Mouse (Mus musculus) heart, embryonic 13.5 days (tissue): ENCODE results near the gene Zfp646. TPM values are rescaled to one million over a fixed set of nuclear protein-coding genes. Genes with fewer than 3 reads are reported as not detected.

Experiments used
- ATAC-seq: fragments of 200-750 bp; cut with Nextera tagmentation; 2 replicates; pipeline ENCODE4 v1.8.0; 2017; ENCODE audit warnings: moderate TSS enrichment; ENCODE audit not compliant: insufficient number of reproducible peaks, low FRiP score, low TSS enrichment; ENCODE audit errors: extremely low read depth
- H3K27ac ChIP-seq: fragments of 300-500 bp; sonication (generic); replicated peaks from 2 replicates; pipeline ENCODE4 v1.5.1; 2015; ENCODE audit warnings: moderate library complexity, mild to moderate bottlenecking, inconsistent platforms
- H3K27me3 ChIP-seq: fragments of 300-500 bp; sonication (generic); replicated peaks from 2 replicates; pipeline ENCODE4 v1.6.1; 2015; ENCODE audit warnings: mild to moderate bottlenecking, inconsistent platforms
- H3K36me3 ChIP-seq: fragments of 300-500 bp; sonication (generic); 2 replicates; pipeline ENCODE4 v1.6.1; 2015; ENCODE audit warnings: mild to moderate bottlenecking, inconsistent platforms
- H3K4me1 ChIP-seq: fragments of 300-500 bp; sonication (generic); 2 replicates; pipeline ENCODE4 v1.6.1; 2015; ENCODE audit warnings: inconsistent platforms
- H3K4me2 ChIP-seq: fragments of 300-500 bp; sonication (generic); 2 replicates; pipeline ENCODE4 v1.6.1; 2015; ENCODE audit warnings: inconsistent platforms, mild to moderate bottlenecking, moderate library complexity
- H3K4me3 ChIP-seq: fragments of 300-500 bp; sonication (generic); 2 replicates; pipeline ENCODE4 v1.5.1; 2015; ENCODE audit warnings: moderate library complexity, mild to moderate bottlenecking, inconsistent platforms
- H3K9ac ChIP-seq: fragments of 300-500 bp; sonication (generic); 2 replicates; pipeline ENCODE4 v1.6.1; 2015; ENCODE audit warnings: inconsistent platforms, mild to moderate bottlenecking, moderate library complexity
- H3K9me3 ChIP-seq: fragments of 300-500 bp; sonication (generic); 2 replicates; pipeline ENCODE4 v1.6.1; 2016; ENCODE audit warnings: inconsistent platforms
- WGBS: fragments of 180-500 bp; shearing (Covaris S2); methylation state at CpG from one replicate; pipeline ENCODE4 v1.1.7; 2015; ENCODE audit warnings: mixed read lengths; 5-methylcytosine and 5-hydroxymethylcytosine counted together
- polyA plus RNA-seq: library from polyadenylated mRNA; unstranded; fragments of >200 nt; fragmentation: Nextera tagmentation; extraction: Ambion mirVana; gene quantifications from 2 replicates; pipeline ENCODE4 v1.2.1, GENCODE M21; 2015

The Zfp646 gene
- polyA plus RNA-seq, 1 experiment from 2014 or later = 6.6 TPM

GRCm38 (mm10) chr7:127922451-127923275 is 46.6 kb downstream of the Zfp646 start:
- H3K9me3 ChIP-seq = no peaks in the 10 kb centered on the region
- no peak for ATAC-seq
- H3K9ac ChIP-seq = no peak overlapping the region
- no peaks in the 10 kb centered on the region; the same call in 1 of the 2 replicates for H3K27me3 ChIP-seq
- H3K4me1 ChIP-seq = no peaks in the 10 kb centered on the region
- no peak overlapping the region for H3K4me3 ChIP-seq
- H3K27ac ChIP-seq = no peak overlapping the region
- peaks cover 73% of the 10 kb centered on the region for H3K36me3 ChIP-seq
- no peak overlapping the region for H3K4me2 ChIP-seq
- WGBS = 72% methylated on average over 6 of the region's 6 CpGs

- ATAC-seq = no peak
- H3K27ac ChIP-seq = no peak overlapping the region
- H3K4me2 ChIP-seq = no peak overlapping the region
- peaks cover 3% of the 10 kb centered on the region for H3K4me1 ChIP-seq
- peaks cover 65% of the 10 kb centered on the region for H3K36me3 ChIP-seq
- H3K9me3 ChIP-seq = no peaks in the 10 kb centered on the region
- H3K27me3 ChIP-seq = peaks cover 9% of the 10 kb centered on the region
- H3K9ac ChIP-seq = no peak overlapping the region
- WGBS = 82% methylated on average over 5 of the region's 5 CpGs
- no peak overlapping the region for H3K4me3 ChIP-seq
These were observed 47.7 kb downstream of the Zfp646 start for GRCm38 (mm10) chr7:127923714-127924113.

- no peak overlapping the region for H3K4me2 ChIP-seq
These were observed 49.2 kb downstream of the Zfp646 start for GRCm38 (mm10) chr7:127925252-127925651.

GRCm38 (mm10) chr7:127926066-127926465 is 50.0 kb downstream of the Zfp646 start:
- no peak overlapping the region for H3K4me3 ChIP-seq
- H3K9ac ChIP-seq = no peak overlapping the region
- ATAC-seq = no peak
- 86% methylated on average over 8 of the region's 8 CpGs for WGBS
- H3K9me3 ChIP-seq = no peaks in the 10 kb centered on the region
- peaks cover 14% of the 10 kb centered on the region for H3K4me1 ChIP-seq
- peaks cover 55% of the 10 kb centered on the region for H3K36me3 ChIP-seq
- no peak overlapping the region for H3K27ac ChIP-seq
- H3K27me3 ChIP-seq = peaks cover 29% of the 10 kb centered on the region
- no peak overlapping the region for H3K4me2 ChIP-seq

More at GRCm38 (mm10) chr7:127925252-127925651, 49.2 kb downstream of the Zfp646 start:
- Histone ChIP-seq H3K36me3 (peaks cover 62% of the 10 kb centered on the region), H3K4me1 (peaks cover 14% of the 10 kb centered on the region), H3K9ac (no peak overlapping the region), H3K4me3 (no peak overlapping the region), H3K9me3 (no peaks in the 10 kb centered on the region), H3K27ac (no peak overlapping the region), H3K27me3 (peaks cover 24% of the 10 kb centered on the region)
- ATAC-seq = no peak
- WGBS = 76% methylated on average over 5 of the region's 5 CpGs

GRCm38 (mm10) chr7:127926846-127927245 is 50.8 kb downstream of the Zfp646 start:
- no peak overlapping the region for H3K9ac ChIP-seq
- no peak for ATAC-seq
- WGBS = 81% methylated on average over 11 of the region's 11 CpGs

GRCm38 (mm10) chr7:127927726-127928125 is 51.7 kb downstream of the Zfp646 start:
- WGBS = 84% methylated on average over 11 of the region's 11 CpGs
- H3K9ac ChIP-seq = no peak overlapping the region
- no peak for ATAC-seq
- peaks cover 25% of the 10 kb centered on the region for H3K4me1 ChIP-seq
- no peak overlapping the region for H3K4me2 ChIP-seq
- no peaks in the 10 kb centered on the region for H3K9me3 ChIP-seq
- H3K4me3 ChIP-seq = no peak overlapping the region
- peaks cover 40% of the 10 kb centered on the region for H3K36me3 ChIP-seq
- H3K27me3 ChIP-seq = peaks cover 29% of the 10 kb centered on the region
- H3K27ac ChIP-seq = no peak overlapping the region

More at GRCm38 (mm10) chr7:127926846-127927245, 50.8 kb downstream of the Zfp646 start:
- H3K27ac ChIP-seq = no peak overlapping the region
- no peaks in the 10 kb centered on the region for H3K9me3 ChIP-seq
- H3K27me3 ChIP-seq = peaks cover 29% of the 10 kb centered on the region
- H3K4me3 ChIP-seq = no peak overlapping the region
- no peak overlapping the region for H3K4me2 ChIP-seq
- peaks cover 49% of the 10 kb centered on the region for H3K36me3 ChIP-seq
- peaks cover 21% of the 10 kb centered on the region for H3K4me1 ChIP-seq

- H3K4me3 ChIP-seq = peak overlapping the region; percentile 40; the same call in 1 of the 2 replicates
- H3K9me3 ChIP-seq = no peaks in the 10 kb centered on the region
- H3K4me1 ChIP-seq = peaks cover 25% of the 10 kb centered on the region
- H3K9ac ChIP-seq = peak overlapping the region; percentile 61; the same call in 1 of the 2 replicates
- peaks cover 32% of the 10 kb centered on the region for H3K36me3 ChIP-seq
- no peak overlapping the region for H3K27ac ChIP-seq
- ATAC-seq = no peak
- H3K4me2 ChIP-seq = peak overlapping the region; percentile 62
- peaks cover 29% of the 10 kb centered on the region for H3K27me3 ChIP-seq
- WGBS = 40% methylated on average over 5 of the region's 5 CpGs
These were observed 52.6 kb downstream of the Zfp646 start for GRCm38 (mm10) chr7:127928596-127928995.

GRCm38 (mm10) chr7:127929923-127930322 is 53.9 kb downstream of the Zfp646 start, which contains the start of gene Prss8:
Gene Prss8 (minus strand): TSS chr7:127930104.
- Histone ChIP-seq H3K27me3 (peaks cover 29% of the 10 kb centered on the region), H3K9ac (peak within 1 kb of the TSS; percentile 61), H3K4me1 (peaks cover 34% of the 10 kb centered on the region), H3K27ac (no peak within 1 kb of the TSS), H3K4me3 (peak within 1 kb of the TSS; percentile 40), H3K36me3 (peaks cover 21% of the 10 kb centered on the region), H3K4me2 (peak within 1 kb of the TSS; percentile 62), H3K9me3 (no peaks in the 10 kb centered on the region)
- ATAC-seq = no peak
- 11% methylated on average over 6 of the region's 6 CpGs for WGBS

GRCm38 (mm10) chr7:127930636-127931035 is 54.6 kb downstream of the Zfp646 start:
- 82% methylated on average over 5 of the region's 5 CpGs for WGBS
- H3K4me1 ChIP-seq = peaks cover 35% of the 10 kb centered on the region
- H3K9me3 ChIP-seq = no peaks in the 10 kb centered on the region
- no peak overlapping the region for H3K4me2 ChIP-seq
- peaks cover 14% of the 10 kb centered on the region for H3K36me3 ChIP-seq
- H3K27ac ChIP-seq = no peak overlapping the region
- no peak for ATAC-seq
- no peak overlapping the region for H3K4me3 ChIP-seq
- H3K9ac ChIP-seq = no peak overlapping the region
- H3K27me3 ChIP-seq = peaks cover 29% of the 10 kb centered on the region

GRCm38 (mm10) chr7:127931351-127932135 is 55.5 kb downstream of the Zfp646 start:
- WGBS = 41% methylated on average over 13 of the region's 13 CpGs
- H3K36me3 ChIP-seq = peaks cover 5% of the 10 kb centered on the region
- no peaks in the 10 kb centered on the region for H3K9me3 ChIP-seq
- H3K4me1 ChIP-seq = peaks cover 42% of the 10 kb centered on the region
- H3K27ac ChIP-seq = peak overlapping the region; percentile 54
- H3K27me3 ChIP-seq = peaks cover 29% of the 10 kb centered on the region
- H3K4me2 ChIP-seq = peak overlapping the region; percentile 31
- peak overlapping the region; percentile 61 for H3K9ac ChIP-seq
- ATAC-seq = no peak
- no peak overlapping the region for H3K4me3 ChIP-seq

- H3K27ac ChIP-seq = peak overlapping the region; percentile 54
These were observed 56.4 kb downstream of the Zfp646 start for GRCm38 (mm10) chr7:127932273-127933031.

More at GRCm38 (mm10) chr7:127932273-127933031, 56.4 kb downstream of the Zfp646 start:
- H3K9ac ChIP-seq = no peak overlapping the region
- peaks cover 29% of the 10 kb centered on the region for H3K27me3 ChIP-seq
- no peaks in the 10 kb centered on the region for H3K9me3 ChIP-seq
- WGBS = 24% methylated on average over 13 of the region's 13 CpGs
- H3K4me1 ChIP-seq = peaks cover 42% of the 10 kb centered on the region
- ATAC-seq = no peak
- no peak overlapping the region for H3K4me3 ChIP-seq
- no peaks in the 10 kb centered on the region for H3K36me3 ChIP-seq
- no peak overlapping the region for H3K4me2 ChIP-seq
